Mouse (Mus musculus): ENCODE data around the gene Hoxc4.

Gene Hoxc4

DNA sequence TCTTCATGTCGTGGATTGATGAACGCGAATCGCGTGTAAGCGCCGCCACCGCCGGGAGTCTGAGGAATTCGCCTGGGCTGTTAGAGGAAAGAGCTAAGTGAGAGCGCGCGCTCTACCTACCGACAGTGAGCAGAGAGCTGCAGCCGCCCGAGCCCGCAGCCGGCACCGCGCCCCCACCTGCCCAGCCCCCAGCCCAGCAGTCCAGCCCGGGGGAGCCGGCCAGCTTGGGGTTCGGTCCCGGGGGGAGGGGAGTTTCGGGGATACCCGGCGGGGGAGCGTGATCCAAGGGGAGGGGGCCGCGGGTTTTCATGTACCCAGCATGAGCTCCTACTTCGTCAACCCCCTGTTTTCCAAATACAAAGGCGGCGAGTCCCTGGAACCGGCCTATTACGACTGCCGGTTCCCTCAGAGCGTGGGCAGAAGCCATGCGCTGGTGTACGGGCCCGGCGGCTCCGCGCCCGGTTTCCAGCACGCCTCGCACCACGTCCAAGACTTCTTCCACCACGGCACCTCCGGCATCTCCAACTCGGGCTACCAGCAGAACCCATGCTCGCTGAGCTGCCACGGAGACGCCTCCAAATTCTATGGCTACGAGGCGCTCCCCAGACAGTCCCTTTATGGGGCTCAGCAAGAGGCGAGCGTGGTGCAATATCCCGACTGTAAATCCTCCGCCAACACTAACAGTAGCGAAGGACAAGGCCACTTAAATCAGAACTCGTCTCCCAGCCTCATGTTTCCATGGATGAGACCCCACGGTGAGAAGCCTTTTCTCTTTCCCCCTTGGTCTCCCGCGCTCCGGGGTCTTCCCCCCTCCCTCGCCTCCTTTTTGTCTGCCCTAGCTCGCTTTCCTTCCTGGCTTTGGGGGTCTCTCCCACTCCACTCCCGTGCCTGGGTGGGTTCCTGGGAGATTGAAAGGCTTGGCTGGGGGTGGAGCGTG lies 28.0 kb upstream of the Hoxc4 start, which contains the start of gene Hoxc8:
TSS of gene Hoxc8 (plus strand) at position 147 of the 937 bp plus-strand sequence.
- no peak for DNase-seq (ENCODE audit: low read depth in 1 of 2, low spot score in 2 of 2)

DNA sequence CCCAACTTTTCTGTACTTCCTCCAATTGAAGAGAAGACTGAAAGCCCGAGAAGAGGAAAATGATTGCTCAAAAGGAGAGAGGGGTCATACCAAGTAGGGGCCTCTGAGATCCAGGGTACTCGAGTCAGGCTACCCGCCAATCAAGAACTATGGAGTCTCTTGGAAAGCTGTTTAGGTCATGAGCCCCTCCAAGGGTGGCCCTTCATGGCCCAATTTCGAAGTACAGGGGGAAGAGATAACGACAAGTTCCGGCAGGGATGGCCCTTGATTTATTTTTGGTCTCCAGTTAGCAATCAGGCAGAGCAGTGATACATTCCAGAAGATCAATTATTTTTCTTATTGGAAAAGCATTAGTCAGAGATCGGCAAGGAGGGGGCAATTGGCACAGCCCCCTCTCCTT lies 27.0 kb upstream of the Hoxc4 start:
- no peak for DNase-seq (ENCODE audit: low read depth in 1 of 2, low spot score in 2 of 2)

DNA sequence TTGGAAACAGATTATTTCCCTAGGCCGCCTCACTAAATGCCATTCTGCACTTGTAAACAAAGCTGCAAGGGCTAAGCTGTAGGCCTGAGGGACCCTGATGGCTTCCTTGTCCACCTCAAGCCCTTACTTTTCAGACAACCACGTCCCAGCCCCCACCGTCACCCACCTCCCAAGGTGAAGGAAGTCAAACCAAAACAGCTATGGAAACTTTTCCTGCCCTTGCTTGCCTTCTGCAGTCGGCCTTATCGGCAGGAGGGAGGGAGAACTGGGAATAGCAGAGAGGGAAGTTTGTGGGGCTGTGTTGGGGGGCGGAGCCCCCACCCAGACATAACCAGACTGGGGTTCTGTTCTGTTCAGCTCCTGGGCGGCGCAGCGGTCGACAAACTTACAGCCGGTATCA lies 26.5 kb upstream of the Hoxc4 start:
- DNase-seq (ENCODE audit: low read depth in 1 of 2, low spot score in 2 of 2): no peak

DNA sequence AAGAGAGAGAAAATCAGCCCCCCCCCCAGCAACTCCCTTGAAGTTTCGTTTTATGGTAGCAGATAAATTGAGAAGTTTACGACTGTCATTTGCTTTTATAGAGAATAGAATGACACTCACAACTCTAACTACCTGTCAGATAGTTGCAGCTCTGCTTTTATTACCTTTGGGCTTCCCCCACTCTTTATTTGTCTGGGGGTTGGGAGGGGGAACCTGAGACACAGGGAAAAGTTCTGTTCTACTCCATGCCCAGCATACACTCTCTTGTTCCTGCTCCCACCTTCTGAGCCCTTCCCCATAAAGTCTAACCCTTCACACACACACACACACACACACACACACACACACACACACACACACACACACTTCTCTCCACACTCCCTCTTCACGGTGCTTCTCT lies 25.9 kb upstream of the Hoxc4 start:
- no peak for DNase-seq (ENCODE audit: low read depth in 1 of 2, low spot score in 2 of 2)

DNA sequence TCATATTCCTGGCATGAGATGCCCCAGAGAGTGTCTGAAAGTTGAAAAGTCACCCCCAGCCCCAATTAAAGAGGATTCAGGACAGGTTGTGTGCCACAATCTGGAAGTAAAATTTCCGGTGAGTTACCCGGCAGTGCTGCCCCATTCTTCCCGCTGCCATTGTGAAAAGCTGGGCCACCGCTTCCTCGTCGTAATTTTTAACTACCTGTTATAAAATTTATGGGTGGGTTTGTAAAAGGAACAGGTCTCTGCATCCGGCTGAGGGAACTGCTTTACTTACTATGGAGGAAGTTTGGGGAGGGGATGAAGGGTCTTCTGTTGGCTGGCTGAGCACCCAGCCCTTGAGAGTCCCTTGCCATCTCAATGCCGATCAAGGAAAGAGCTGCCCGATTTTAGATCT lies 22.2 kb upstream of the Hoxc4 start:
- DNase-seq (ENCODE audit: low read depth in 1 of 2, low spot score in 2 of 2): no peak

DNA sequence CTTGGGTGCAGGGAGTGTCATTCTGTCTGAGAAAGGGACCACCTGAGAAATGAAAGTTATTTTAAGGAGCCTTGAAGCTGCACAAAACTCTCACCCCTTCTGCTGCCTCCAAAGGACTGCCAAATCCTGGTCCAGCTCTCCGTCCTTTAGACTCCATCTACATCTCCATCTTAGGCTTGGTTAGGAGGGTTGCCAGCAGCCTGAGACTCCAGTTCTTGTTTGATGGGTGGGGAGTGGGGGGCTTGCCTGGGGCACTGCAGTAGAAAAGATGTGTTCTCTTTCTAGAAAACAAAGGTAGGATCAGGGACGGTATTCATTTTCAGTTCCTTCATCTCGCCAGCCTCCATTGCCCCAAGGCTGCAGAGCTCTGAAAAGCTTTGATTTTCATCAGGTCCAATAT lies 21.3 kb upstream of the Hoxc4 start:
- no peak for DNase-seq (ENCODE audit: low read depth in 1 of 2, low spot score in 2 of 2)

DNA sequence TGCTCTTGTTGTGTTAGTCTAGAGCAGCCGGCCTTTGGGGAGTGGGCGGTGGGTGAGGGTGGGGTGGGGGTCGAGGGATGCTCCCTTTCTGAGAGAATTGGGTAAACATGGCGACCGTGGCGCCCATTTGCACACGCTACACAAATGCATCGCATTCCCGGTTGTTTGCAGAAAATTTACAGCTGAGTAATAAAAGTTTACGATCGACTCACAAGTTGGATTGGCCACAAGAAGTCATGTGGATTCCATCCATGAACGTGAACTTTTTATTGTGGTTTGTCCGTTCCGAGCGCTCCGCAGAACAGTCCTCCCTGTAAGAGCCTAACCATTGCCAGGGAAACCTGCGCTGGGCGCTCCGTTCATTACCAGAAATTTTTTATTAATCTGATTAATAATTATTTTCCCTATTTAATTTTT lies 20.8 kb upstream of the Hoxc4 start, which contains the start of gene Hoxc6:
TSS of gene Hoxc6 (plus strand) at position 319 of the 417 bp plus-strand sequence.
- no peak for DNase-seq (ENCODE audit: low read depth in 1 of 2, low spot score in 2 of 2)

DNA sequence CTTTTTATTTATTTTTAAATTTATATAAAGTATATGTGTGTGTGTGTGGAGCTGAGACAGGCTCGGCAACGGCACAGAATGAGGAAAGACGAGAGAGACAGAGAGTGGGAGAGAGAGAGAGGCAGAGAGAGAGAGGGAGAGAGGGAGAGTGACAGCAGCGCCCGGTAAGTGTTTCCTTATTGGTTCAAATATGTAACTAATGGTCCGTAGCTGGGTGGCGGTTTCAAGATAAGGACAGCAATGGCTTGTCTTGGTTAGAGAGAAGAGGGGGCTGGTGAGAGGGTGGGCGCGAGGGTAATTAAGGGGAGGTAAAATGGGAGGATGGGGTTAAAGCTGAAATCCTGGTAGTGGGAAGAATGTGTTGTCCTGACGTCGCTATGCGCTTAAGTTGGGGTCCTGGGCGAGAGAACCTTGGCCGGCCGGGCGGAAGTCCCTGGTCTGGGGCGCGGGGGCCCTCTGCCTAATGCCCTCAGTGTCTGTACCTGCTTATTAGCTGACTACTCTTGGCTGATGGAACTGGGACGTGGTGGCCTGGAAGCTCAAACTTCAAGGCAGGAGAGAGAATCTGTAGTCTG lies 20.0 kb upstream of the Hoxc4 start:
- no peak for DNase-seq (ENCODE audit: low read depth in 1 of 2, low spot score in 2 of 2)

DNA sequence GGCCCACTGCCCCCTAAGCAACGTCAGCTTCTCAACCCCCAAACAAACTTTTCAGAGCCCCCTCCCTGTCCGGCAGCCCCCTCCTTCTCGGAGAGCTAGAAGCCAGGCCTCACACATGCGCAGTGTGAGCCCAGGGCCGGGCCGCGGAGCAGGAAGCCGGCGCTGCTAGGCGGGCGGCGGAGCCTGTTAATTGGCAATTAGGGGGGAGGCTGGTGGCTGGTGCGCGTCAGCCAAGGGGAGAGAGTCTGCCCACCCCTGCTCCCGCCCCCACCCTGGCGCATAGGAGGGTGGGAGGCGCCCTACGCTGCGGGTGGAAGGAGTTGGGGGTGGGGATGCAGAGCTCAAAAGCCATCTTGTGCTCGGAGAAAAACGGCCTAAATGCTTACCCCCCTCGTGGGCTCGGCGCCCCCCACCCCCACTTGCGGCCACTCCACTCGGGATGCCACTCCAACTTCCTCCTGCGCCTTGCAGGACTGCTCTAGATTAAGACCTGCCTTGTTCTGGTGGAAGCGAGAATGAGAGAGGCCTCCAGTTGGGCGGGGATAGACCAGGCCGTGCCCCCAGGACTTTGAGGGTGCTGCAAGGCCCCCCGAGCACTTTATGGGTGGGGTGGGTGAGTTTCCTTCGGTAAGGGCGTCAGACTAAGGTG lies 19.4 kb upstream of the Hoxc4 start:
- DNase-seq (ENCODE audit: low read depth in 1 of 2, low spot score in 2 of 2): no peak

DNA sequence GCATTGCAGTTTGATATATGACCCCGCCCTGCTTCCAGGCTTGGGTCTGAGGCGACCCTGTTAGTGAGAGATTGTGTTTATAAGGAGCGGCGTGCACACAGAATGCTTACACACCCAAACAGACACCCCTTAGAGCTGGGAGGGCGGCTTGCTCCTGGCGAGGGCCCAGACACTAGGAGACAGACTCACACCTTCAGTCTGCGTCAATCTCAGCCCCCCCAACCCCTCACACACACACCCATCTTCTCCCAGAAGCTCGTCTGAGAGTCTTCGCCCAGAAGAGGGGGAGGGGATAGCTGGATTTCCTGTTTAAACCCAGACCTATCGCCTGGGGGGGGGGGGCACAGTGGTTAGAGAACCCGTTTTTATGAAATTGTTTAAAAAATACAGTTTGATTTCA lies 18.8 kb upstream of the Hoxc4 start:
- DNase-seq (ENCODE audit: low read depth in 1 of 2, low spot score in 2 of 2): no peak

DNA sequence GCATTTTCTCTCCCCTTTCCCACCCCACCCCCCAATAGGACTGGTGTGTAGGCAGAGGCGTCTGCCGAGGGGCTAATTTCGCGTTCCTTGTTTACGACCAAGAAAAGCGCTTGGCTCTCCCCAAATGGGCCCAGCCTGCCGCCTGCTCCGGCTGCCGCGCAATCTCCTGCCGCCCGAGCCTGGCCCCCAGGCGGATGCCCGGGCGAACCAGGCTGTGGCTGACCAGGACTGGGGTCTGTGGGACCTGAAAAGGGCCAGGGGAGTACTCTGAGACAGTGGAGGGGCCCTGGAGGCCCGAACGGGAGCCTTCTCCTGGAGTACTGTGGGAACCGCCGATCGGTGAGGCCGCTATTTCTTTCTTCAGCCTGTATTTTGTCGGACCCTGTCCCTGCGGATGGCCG lies 18.2 kb upstream of the Hoxc4 start:
- DNase-seq (ENCODE audit: low read depth in 1 of 2, low spot score in 2 of 2): no peak

DNA sequence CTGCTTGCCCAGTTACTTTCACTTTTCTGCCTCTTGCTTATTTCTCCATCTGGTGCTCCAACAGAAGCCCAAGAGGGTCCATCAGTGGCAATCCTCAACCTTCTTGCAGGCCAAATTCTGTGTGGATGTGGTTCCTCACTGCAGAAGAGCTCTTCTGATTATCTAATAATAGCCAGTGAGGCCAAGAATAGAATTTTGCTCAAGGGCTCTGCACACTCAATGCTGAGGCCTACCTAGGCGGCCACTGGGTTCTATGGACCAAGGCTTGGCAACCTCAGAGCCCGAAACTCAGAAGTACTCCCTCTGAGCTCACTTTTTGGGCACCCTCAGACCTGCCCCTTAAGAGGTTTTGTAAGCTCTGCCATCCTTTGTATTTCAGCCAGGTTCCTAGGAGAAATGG lies 17.4 kb upstream of the Hoxc4 start:
- no peak for DNase-seq (ENCODE audit: low read depth in 1 of 2, low spot score in 2 of 2)

DNA sequence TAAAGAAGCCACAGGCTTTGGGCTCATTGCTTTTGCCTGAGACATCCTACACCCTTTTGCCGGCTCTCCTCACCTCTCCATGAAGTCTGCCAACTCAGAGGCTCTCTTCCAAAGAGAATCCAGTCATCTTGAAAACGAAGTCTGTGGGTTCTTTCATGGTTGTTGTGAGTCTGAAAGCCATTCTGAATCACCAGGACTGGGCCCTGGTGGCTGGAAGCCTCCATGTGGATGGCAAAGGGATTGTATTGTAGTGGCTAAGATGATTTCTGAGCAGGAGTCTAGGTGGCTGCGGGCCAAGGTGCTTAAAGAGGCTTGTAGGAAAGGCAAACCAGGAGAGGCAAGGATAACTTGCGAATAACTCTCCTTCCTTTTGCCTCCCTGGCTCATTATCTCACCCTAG lies 16.6 kb upstream of the Hoxc4 start:
- no peak for DNase-seq (ENCODE audit: low read depth in 1 of 2, low spot score in 2 of 2)

DNA sequence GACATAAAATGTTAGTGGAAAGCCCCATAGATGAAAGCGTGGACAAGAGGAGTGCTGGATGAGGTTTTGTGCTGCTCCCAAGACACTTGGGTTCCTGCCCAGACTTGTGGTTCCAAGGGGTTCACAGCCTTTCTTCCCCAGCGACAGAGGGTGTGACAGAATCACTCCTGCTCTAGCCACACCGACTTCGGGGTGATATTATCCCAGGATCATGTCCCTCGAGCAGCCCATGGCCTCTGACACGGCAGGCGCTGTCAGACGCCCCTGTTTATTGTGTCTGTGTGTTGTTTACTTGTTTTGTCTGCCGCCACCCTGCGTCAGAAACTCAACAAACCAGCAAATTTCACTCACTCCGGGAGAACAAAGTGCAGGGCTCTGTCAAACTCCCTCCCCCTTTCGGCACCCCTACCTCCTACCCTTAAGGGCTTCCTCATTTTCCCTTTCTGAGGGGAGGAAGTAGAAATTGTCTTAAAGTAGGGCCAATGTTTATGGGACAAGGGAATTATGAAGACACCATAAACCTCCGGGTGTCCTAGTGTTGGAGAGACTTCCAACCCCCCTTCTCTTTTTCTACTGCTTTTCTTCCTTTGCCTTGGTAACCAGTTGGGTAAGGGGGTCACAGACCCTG lies 15.8 kb upstream of the Hoxc4 start:
- DNase-seq (ENCODE audit: low read depth in 1 of 2, low spot score in 2 of 2): no peak

DNA sequence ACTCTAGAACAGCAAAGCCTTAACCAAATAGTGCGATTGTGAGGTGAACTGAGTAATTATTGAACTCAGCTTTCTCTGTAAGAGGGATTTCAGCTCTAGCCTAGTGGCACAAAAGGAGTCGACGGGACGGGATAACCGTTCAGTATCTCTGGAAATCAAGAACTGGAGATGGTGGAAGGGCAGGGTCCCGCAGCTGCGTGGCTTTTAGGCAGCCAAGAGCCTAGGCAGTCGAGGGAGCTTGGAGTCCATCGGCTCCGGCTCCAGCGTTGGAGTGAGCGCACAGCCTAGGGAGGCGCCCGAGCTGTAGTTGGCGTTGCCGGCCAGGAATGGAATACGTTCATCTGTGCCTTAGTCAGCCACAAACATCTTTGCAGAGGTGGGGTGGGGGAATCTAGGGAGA lies 13.4 kb upstream of the Hoxc4 start:
- DNase-seq (ENCODE audit: low read depth in 1 of 2, low spot score in 2 of 2): no peak

DNA sequence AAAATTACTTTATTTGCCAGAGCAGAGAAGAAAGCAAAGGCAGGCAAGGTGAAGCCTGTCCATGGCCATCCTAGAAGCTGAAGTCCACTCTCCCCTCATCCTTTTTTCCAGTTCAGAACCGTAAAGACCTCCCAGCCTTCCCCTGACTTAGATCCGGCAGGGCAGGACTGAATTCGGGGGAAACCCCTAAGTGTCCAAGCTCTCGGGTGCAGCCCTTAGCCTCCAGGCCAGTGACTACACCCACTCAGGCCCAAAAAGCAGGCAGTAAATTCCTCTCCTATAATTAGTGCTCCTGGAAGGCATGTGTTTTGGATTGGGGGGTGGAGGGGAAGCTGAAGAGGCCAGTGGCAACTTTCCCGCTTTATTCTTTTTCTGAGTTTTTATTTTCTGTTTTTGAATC lies 12.9 kb upstream of the Hoxc4 start:
- no peak for DNase-seq (ENCODE audit: low read depth in 1 of 2, low spot score in 2 of 2)

DNA sequence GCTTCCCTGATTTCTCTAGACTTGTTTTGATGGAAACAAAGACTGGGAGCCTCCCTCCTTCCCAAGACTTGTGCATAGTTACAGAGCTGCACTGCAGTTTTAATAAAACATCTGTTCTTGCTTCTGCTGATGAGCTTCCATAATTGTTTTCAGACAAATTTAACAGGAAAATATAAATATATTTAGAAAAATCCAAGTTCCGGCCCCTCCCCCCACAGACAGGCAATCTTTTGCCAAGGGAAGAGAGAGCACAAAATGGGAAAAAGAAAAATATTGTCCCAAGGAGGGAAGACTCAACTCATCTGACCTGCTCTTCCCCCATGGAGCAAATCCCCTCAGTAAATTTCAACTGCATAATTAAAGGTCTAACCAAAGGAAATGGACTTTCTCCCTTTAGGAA lies 12.4 kb upstream of the Hoxc4 start:
- DNase-seq (ENCODE audit: low read depth in 1 of 2, low spot score in 2 of 2): no peak

DNA sequence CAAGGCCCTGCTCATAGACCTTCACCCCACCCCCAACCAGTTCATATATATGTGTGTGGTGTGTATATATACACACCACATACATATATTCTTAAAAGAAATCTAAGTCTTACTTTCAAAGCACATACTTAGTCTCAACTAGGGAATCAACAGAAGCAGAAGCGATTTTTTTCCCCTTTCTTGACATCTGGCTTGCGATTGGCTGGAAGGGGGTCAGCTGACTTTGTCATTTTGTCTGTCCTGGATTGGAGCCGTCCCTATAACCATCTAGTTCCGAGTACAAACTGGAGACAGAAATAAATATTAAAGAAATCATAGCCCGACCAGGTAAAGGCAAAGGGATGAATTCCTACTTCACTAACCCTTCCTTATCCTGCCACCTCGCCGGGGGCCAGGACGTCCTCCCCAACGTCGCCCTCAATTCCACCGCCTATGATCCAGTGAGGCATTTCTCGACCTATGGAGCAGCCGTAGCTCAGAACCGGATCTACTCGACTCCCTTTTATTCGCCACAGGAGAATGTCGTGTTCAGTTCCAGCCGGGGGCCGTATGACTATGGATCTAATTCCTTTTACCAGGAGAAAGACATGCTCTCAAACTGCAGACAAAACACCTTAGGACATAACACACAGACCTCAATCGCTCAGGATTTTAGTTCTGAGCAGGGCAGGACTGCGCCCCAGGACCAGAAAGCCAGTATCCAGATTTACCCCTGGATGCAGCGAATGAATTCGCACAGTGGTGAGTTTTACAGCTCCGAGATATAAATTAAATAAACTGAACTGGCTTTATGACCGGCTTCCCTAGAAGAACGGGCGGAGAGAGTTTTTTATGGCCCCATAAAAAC lies 9.2 kb upstream of the Hoxc4 start:
- no peak for DNase-seq (ENCODE audit: low read depth in 1 of 2, low spot score in 2 of 2)

DNA sequence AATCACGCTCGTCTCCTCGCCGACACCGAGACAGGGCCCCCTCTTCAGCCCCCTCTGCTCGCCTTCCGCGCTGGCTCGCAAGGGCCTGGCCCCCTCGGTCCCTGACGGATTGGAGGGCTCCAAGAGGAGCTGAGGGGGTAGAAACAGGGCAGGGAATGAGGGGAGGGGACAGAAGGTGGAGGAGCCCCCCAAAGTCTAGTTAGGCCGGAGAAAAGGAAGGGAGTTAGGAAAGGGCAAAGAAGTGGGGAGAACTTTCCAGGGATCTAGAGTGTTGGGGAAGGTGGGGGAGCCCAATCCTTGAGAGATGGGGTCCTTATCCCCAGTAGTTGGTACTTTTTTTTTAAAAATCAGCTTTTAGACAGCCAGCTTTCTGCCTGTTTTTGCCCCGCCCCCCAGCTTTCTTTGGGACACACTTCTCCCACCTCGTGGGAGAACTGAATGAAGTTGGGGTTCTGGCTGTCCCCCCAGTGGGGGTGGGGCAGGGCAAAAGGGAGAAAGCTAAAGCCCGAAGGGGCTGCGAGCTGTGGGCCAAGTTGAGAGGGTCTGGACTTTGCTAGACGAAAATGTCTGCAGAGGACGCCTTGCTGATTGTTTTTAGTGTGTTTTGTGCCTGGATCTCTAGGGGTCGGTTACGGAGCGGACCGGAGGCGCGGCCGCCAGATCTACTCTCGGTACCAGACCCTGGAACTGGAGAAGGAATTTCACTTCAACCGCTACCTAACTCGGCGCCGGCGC lies 8.5 kb upstream of the Hoxc4 start:
- DNase-seq (ENCODE audit: low read depth in 1 of 2, low spot score in 2 of 2): no peak
